Mouse (Mus musculus): ENCODE results near the gene Icmt.

Gene Icmt

GRCm38 (mm10) chr4:152296874-152297861, at the start of gene Icmt:
Gene Icmt (plus strand): TSS chr4:152297227.
- peak; percentile 100 for DNase-seq

DNA sequence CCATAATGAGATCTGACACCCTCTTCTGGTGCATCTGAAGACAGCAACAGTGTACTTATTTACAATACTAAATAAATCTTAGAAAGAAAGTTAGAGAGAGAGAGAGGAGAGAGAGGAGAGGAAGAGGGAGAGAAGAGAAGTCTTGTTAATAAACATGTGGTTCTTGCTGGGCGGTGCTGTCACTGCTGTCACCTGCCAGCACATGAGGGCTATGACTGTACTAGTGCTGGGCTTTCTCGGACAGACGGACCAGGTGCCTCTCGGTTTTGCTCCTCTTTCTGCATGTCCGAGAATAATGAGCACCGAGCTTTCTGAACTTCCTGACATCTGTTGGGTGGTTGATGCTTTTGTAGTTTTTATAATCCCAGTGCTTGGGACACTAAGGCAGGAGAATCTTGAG, 46.4 kb upstream of the Icmt start:
- no peak for DNase-seq

DNA sequence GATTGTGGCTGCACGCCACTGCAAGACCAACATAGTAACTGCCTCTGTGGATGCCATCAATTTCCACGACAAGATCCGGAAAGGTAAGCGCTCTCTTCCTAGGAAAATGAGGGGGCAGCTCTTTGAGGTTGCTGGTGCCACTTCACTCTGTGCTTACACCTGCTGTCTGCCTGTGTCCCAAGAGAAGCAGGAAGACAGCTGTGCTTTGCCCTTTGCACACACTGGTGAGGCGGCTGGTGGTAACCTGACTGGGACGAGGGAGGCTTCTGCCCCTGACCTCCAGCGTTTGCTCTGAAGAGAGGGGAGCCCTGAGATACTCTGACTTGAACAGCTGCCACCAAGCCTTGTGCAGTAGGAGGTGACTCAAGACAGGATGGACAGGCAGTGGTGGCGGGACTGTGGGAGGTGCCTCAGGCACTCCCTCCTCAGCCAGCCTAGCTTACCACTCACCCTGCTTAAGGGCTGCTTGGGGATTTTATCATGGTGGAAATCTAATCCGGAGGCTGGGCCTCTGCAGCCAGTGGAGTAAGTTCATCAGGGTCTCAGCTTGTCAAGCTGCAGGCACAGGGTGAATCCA, 43.8 kb upstream of the Icmt start:
- DNase-seq = no peak

DNA sequence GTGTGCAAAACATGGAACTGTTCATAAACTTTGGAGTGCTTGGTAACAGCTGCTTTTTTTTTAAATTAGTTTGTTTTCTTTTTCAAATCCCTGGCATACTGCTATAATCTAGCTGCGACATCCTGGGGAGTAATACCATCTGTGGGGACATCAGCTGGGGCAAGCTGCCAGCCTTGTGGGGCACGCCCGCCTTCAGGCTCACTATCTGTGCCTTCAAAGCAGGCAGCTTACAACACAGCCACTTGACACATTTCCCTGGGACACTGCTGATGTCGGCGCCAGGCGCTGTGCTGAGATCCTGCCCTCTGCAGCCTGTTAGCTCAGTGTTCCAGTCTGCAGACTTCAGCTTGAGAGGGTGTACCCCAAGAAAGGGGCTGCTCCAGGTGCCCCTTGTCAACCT, 40.0 kb upstream of the Icmt start:
- DNase-seq = peak; percentile 87

GRCm38 (mm10) chr4:152260451-152260850, 36.6 kb upstream of the Icmt start:
- DNase-seq = no peak

DNA sequence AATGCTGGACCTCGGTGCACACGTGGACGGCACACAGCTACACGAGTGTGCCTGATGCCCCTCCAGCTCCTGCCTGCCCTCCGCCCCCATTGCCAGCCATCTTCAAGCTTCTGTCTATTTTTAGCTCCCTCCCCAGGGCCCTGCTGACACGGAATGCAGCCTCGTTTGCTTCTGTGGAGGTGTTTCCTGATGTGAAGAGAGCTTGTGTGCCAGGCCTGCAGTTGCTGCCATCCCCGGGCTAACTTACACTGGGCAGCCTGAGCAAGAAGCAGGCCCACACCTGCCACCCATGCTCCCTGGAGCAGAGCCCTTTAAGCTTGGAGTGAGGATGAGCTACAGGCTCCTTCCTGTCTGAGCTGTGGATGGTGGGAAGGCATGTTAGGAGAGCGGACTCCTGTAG, 34.8 kb upstream of the Icmt start:
- DNase-seq = no peak

- DNase-seq = no peak
Observed at GRCm38 (mm10) chr4:152263089-152263488, 33.9 kb upstream of the Icmt start.

DNA sequence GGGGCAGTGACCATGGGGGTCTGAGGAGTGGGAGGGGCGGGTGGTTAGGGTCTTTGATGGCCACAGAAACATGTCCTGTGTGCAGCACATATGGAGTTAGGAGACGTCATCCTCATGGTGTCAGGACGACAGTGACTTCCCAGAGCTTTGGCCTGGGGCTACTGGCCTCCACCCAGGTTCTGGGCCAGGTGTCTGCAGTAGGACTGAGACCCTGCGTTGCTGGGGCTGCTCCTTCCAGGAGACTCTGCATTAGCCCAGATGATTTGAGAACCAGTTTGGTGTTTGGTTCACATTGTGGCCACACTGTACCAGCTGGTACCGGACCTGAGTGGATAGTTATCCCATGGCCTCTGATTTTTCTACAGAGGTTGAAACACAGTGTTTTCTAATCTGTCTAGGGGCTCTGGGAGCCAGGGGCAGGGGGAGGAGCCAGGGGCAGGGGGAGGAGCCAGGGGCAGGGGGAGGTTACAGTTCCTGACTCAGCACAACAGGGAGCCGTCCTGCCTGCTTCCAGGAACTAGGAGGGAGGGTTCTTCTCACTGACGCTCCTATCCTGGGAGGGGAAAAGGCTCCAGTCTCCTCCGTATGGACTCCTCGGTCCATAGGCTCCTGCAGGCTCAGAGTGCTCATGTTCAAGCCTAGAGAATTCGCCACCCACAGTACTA, 33.4 kb upstream of the Icmt start:
- peak; percentile 51 for DNase-seq

- no peak for DNase-seq
Observed at GRCm38 (mm10) chr4:152264177-152264530, 32.9 kb upstream of the Icmt start.

DNA sequence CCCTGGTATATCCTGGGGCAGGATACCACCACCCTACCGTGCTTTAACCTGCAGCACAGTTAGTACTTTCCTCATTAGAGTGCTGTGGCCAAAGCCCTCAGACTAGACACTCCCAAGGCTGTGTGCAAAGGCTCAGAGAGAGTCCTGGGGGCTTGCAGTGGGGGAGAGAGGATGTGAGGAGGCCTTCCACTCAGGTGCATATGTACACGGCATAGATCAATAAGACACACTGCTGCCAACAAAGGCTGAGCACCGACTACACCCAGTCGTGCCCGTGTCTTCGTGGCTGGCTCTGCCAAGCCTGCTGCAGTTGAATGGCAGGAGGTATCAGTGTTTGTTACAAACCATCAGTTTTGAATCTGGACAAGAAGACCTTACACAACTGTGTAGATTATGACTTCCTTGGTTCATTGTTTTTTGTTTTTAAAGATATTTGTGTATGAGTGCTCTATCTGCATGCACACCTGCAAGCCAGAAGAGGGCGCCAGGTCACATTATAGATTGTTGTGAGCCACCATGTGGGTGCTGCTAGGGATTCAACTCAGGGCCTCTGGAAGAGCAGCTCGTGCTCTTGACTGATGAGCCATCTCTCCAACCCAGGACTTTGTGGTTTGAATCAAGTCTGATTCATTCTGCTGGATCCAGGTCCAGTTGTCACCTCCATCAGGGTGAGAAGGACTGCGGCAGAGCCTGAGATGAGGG, 32.0 kb upstream of the Icmt start:
- no peak for DNase-seq

DNA sequence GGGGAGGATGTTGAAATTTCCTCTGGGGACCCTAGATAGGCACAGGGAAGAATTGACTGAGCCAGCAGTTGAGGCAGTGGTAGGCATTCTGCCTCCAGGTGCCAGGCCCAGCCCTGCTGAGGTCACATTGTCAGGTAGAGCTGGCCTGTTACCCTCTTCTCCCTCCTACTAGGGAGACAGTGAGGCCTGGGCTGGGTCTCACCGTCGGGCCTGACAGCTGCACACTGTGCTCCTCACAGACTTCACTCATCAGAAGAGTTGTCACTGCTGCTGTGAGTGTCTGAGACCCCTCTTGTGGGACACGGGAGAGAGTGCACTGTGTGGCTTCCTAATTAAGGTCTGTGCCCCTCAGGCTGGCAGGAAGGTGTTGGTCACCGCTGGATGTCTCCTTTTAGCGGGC, 31.2 kb upstream of the Icmt start:
- DNase-seq = no peak

DNA sequence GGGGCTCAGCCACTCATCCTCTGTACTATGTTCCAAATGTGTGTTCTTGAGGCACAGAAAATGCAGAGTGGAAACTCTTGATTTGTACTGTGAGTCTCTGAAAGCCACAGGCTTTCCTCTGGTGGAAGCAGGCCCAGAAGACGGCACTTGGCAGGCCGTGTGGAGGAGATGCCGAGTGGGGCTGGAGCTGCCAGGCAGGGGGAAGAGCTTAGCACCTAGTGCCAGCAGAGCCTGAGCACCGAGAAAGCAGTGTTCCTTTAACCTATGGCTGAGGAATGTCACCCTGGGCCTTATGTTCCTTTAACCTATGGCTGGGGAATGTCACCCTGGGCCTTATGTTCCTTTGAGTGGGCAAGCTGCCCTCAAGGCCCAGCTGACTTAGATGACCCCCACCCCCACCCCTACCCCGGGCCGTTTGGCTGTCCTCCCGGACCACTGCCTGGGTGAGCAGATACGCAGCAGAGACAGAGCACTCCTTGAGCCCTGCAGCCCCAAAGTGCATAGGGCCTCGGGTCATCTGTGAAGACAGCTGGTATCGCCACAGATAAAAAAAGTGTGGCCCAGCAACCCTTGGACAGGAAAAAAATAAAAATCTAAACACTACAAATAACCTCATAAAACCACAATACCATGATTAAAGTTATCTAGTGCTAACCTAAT, 30.7 kb upstream of the Icmt start:
- peak; percentile 61 for DNase-seq

DNA sequence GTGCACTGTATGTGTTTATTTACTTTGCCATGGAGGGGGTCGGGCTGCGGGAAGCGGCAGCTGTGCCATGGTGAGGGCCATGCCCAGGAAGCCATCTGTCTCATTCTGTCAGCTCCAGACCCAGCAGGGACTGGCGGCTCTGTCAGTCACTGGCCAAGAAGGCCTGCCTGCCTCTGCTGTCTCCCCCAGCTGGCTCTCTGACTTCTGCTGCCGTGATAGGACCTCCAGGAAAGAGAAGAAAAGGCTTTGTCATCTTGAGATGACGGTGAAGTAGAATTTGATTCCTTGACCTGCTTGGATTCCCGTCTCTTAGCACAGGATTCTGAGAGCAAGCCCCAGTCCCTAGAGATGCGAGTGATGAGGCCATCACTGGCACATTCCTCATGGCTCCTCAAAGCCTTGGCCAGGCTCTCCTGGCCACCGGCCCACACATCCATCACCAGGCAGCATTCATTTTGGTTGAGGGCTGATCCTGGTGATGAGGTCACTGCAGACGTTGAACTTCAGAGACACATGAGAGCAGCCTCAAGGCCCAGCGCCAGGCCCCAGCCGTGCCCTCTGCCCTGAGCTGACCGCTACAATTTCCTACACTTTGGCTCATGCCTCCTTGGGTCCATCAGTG, 29.2 kb upstream of the Icmt start:
- DNase-seq = peak; percentile 81

GRCm38 (mm10) chr4:152269967-152270366, 27.1 kb upstream of the Icmt start:
- DNase-seq = no peak

DNA sequence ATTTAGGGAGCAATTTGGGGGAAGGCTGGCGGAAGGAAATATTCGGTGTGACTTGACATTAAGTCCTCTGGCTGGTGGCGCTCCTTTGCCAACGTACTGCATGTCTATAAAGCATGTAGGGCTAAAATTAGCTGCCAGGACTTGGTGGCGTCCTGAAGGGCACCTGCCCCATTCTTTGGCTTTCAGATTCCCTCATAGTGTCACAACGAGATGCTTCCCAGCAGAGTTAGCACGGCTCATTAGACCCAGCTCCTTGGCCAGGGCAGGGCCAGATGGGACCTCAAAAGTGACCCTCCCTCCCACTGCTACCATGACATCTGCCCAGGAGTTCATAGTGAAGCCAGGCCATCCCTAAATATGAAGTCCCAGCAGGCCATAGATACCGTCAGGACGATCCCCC, 26.4 kb upstream of the Icmt start:
- no peak for DNase-seq

- no peak for DNase-seq
Observed at GRCm38 (mm10) chr4:152271334-152271733, 25.7 kb upstream of the Icmt start.

DNA sequence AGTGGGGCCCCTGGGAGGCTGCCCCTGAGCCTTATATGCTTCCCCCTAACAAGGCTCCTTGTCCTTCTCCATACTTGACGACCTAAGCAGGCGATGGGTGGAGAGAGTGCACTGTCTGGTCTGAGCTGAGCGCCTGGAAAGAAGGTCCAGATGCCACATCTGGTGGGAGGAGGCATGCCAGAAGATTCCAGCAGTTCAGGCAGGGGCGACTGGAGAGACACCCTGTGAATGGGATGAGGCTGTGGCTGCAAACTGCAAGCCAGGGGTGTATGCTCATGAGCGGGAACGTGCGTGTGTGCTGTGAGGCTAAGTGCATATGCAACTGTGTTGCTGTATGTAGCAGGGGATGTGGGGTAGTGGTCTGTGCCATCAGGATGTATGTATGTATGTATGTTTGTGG, 25.0 kb upstream of the Icmt start:
- DNase-seq = no peak

DNA sequence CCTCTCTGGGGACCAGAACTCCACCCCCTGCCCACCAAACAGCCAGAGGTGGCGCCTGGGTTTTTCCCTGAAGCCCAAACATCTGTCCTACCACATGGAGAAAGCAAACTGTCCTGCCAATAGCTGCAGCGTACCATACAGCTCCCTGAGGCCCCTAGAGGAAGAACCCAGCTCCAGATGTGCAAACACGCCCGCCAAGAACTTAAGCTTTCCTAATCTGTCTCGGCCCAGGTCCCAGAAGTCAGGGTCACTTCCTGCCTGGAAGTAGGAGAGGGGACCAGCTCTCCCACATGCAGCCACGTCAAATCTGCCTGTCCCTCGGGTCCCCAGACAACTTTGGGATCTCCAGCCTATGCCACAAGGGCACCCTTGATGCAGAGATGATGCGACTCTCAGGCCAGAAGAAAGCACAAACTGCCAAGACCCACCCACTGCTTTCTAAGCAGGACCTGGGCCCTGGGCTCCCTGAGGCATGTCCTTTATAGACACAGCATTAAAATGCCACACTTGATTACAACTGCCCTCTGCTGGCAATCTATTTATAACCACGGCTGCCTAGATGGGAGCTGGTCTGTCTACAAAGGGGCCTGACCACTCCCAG, 24.5 kb upstream of the Icmt start:
- peak; percentile 79 for DNase-seq

GRCm38 (mm10) chr4:152273191-152273590, 23.8 kb upstream of the Icmt start:
- no peak for DNase-seq

GRCm38 (mm10) chr4:152273621-152274236, 23.3 kb upstream of the Icmt start, which contains the start of gene Gpr153:
Gene Gpr153 (plus strand): TSS chr4:152274232.
- DNase-seq = peak; percentile 66

GRCm38 (mm10) chr4:152274681-152275131, 22.3 kb upstream of the Icmt start:
- DNase-seq = peak; percentile 61

Measured in lung, postnatal 10 days (tissue).